Mouse (Mus musculus) ovary, adult 2 months (tissue): ENCODE data around the gene Vmn1r44. TPM values are rescaled to one million over a fixed set of nuclear protein-coding genes. Genes with fewer than 3 reads are reported as not detected.

Experiments used
- polyA plus RNA-seq: library from polyadenylated mRNA; depleted of rRNA; stranded (reverse); fragments of >200 nt; gene quantifications from 2 replicates; pipeline ENCODE4 v1.2.3, GENCODE M21; 2012; rRNA removed

Gene Vmn1r44
- not detected in 2 replicates for polyA plus RNA-seq

DNA sequence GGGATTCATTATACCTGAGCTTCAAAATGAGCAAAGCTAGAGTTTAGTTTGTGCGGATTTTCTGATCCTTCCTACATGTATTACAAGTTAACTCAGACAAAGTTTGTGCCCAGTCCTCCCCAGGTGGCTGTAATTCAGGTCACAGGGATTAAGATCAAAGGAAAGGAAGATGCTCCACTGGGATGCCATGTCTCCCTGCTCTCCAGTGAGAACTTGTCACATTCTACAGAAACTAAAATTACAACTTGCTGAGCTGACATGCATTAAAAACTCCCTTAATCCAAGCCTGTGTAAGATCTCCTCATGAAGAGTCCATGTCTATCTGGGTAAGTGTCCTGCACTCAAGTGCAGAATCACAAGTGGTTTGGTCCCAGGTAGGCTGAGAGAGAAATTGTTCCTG, at the start of gene Vmn1r44:
Vmn1r44 (plus strand) TSS at position 301 of the 400 bp plus-strand sequence.

DNA sequence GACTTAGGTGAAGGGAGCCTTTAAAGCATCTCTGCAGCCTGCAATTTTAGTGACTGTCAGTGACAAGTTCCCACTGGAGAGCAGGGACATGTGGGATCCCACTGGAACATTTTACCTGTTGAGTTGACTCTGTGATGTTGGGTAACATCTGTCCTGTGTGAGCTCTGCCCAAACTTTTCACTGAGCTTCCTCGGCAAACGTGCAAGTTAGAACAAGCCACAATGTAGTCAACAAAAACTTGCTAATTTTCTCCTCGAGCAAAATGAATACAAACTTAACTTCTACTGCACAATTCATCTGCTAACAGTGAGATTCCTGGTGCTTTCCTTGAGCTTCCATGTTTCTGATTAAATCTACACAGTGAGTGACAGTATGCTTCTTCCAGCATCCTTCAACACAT, 7.1 kb upstream of the Vmn1r44 start, which contains the start of the genes Vmn1r42 and Vmn1r43:
Vmn1r42 (minus strand) TSS at position 101 of the 400 bp plus-strand sequence.
Vmn1r43 (minus strand) TSS at position 101 of the 400 bp plus-strand sequence.

DNA sequence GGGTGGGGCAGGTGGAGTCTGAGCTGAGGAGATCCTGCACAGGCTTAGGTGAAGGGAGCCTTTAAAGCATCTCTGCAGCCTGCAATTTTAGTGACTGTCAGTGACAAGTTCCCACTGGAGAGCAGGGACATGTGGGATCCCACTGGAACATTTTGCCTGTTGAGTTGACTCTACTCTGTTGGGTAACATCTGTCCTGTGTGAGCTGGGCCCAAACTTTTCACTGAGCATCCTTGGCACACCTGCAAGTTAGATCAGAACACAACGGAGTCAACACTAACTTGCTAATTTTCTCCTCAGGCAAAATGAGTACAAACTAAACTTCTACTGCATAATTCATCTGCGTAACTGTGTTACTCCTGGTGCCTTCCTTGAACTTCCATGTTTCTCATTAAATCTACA, 57.0 kb downstream of the Vmn1r44 start, which contains the start of gene Vmn1r45:
Vmn1r45 (minus strand) TSS at position 101 of the 400 bp plus-strand sequence.

Other genes starting within 250 kb of the Vmn1r44 start
- gene Txnrd3, start 239.7 kb upstream of the Vmn1r44 start, polyA plus RNA-seq, result 14.2 and 16.6 TPM in 2 replicates
- gene Vmn1r40, start 176.1 kb upstream of the Vmn1r44 start, polyA plus RNA-seq, result not detected in 2 replicates
- gene Vmn1r41, start 142.9 kb upstream of the Vmn1r44 start, polyA plus RNA-seq, result not detected in 2 replicates
- gene Vmn1r42, start 7.2 kb upstream of the Vmn1r44 start, polyA plus RNA-seq, result not detected in 2 replicates
- not detected in 2 replicates for gene Vmn1r43, start 7.2 kb upstream of the Vmn1r44 start, polyA plus RNA-seq
- not detected in 2 replicates for gene Vmn1r45, start 56.9 kb downstream of the Vmn1r44 start, polyA plus RNA-seq
- not detected in 2 replicates for gene Vmn1r46, start 85.7 kb downstream of the Vmn1r44 start, polyA plus RNA-seq
- not detected in 2 replicates for gene Vmn1r47, start 132.5 kb downstream of the Vmn1r44 start, polyA plus RNA-seq
- not detected in 2 replicates for gene Vmn1r48, start 153.2 kb downstream of the Vmn1r44 start, polyA plus RNA-seq
- gene Vmn1r49, start 194.8 kb downstream of the Vmn1r44 start, polyA plus RNA-seq, result not detected in 2 replicates
- not detected in 2 replicates for gene Vmn1r50, start 217.8 kb downstream of the Vmn1r44 start, polyA plus RNA-seq
- not detected in 2 replicates for gene Vmn1r51, start 238.9 kb downstream of the Vmn1r44 start, polyA plus RNA-seq